ENCODE assay signal across 7 mouse cellular contexts in the genomic region with DNA sequence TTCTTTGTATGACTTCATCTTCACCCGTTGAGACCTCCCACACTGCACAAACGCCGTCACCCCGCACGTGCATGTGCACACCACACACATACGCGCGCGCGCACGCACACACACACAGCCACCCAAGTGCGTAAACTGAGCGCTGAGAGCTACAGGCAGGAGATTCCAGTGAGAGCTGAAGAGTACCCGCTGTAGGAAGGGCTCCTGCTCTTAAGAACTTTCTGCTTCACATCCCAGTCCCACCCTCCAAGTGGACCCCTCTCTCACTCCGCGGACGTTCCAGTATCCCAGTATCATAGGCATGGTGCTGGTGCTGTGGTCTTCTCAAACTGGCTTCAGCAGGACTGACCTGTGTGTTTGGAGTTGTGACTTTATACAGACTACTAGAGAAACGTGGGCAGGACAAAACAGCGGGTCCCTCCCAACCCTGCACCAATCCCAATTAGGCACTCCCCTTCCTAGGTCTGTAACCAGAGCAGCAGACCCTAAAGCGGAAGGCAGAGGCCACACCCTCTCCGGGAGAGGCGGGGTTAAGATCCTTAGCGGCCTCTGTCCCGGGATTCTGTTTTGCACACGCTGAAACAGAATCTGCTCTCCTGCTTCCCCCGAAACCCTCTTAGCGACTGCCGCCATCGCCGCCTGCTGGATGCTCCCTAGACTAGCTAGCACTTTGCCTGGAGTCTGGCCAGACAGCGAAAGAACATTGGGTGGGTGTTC. TPM values are rescaled to one million over a fixed set of nuclear protein-coding genes. Genes with fewer than 3 reads are reported as not detected.
DNase-seq lines count a peak whose midpoint lies in the region; ATAC-seq and TF ChIP-seq lines count a peak whose summit lies in the region.

A gene (minus strand): TSS at position 501 of the 717 bp plus-strand sequence.

- peak within 1 kb of the TSS; percentile 75 for H3K4me2 ChIP-seq in embryonic facial prominence, embryonic 14.5 days (ENCODE audit: low read depth, low read length)
- peak within 1 kb of the TSS; percentile 82 for H3K4me2 ChIP-seq in limb, embryonic 13.5 days (replicated peaks)
- H3K4me2 ChIP-seq in midbrain, embryonic 16.5 days (ENCODE audit: low read length): peak within 1 kb of the TSS; percentile 63

- WGBS in embryonic facial prominence, embryonic 14.5 days: 0% methylated on average over 29 of the region's 31 CpGs
- under 1% methylated on average over 31 of the region's 31 CpGs for WGBS in heart, adult 2 months
- WGBS in limb, embryonic 13.5 days: under 1% methylated on average over 31 of the region's 31 CpGs
- under 1% methylated on average over 31 of the region's 31 CpGs for WGBS in midbrain, embryonic 16.5 days

- H3K36me3 ChIP-seq in embryonic facial prominence, embryonic 14.5 days (ENCODE audit: control insufficient read depth, insufficient read depth, low read length): no peaks in the 10 kb centered on the region
- peaks cover 12% of the 10 kb centered on the region; the same call in 1 of the 2 replicates for H3K36me3 ChIP-seq in heart, adult 2 months (ENCODE audit: control insufficient read depth, insufficient read depth, low read length)
- no peaks in the 10 kb centered on the region for H3K36me3 ChIP-seq in limb, embryonic 13.5 days
- H3K36me3 ChIP-seq in midbrain, embryonic 16.5 days (ENCODE audit: control insufficient read depth, insufficient read depth, low read length): no peaks in the 10 kb centered on the region

- intact Hi-C loops in heart, adult 2 months (cut with DNase I): loop anchor here (1.0 to 10.0 kb wide), 6 partner anchors 27 to 253 kb away; a partner anchor contains a TSS

- peak within 1 kb of the TSS; percentile 93 for H3K27ac ChIP-seq in embryonic facial prominence, embryonic 14.5 days (replicated peaks; ENCODE audit: low read depth, low read length)
- H3K27ac ChIP-seq in heart, adult 2 months: peak within 1 kb of the TSS; percentile 95
- peak within 1 kb of the TSS; percentile 87 for H3K27ac ChIP-seq in limb, embryonic 13.5 days
- peak within 1 kb of the TSS; percentile 76 for H3K27ac ChIP-seq in midbrain, embryonic 16.5 days (ENCODE audit: low read length)

- TF ChIP-seq CTCF in heart, adult 2 months (IDR thresholded peaks at IDR 0.05): peak; percentile 97

- DNase-seq in adrenal gland, postnatal 36 days: peak; percentile 94 to 96
- DNase-seq in embryonic facial prominence, embryonic 14.5 days (ENCODE audit: low spot score): peak; percentile 99
- DNase-seq in heart, adult 2 months: peak; percentile 95 to 98
- peak; percentile 98 to 99 for DNase-seq in kidney, adult 8-10 months
- peak; percentile 48 to 79 for DNase-seq in spleen, postnatal 10 days (ENCODE audit: low spot score in 2 of 2)

- TF ChIP-seq EP300 in heart, adult 2 months (IDR thresholded peaks at IDR 0.05; ENCODE audit: insufficient read depth, low read depth, low read length): peak; percentile 94; the same call in 1 of the 2 replicates

- no peaks in the 10 kb centered on the region for H3K27me3 ChIP-seq in embryonic facial prominence, embryonic 14.5 days (replicated peaks; ENCODE audit: control insufficient read depth, insufficient read depth, low read length)
- no peaks in the 10 kb centered on the region for H3K27me3 ChIP-seq in heart, adult 2 months (ENCODE audit: control insufficient read depth, insufficient read depth, low read length)
- no peaks in the 10 kb centered on the region for H3K27me3 ChIP-seq in limb, embryonic 13.5 days
- H3K27me3 ChIP-seq in midbrain, embryonic 16.5 days (ENCODE audit: control insufficient read depth, insufficient read depth, low read depth, low read length): no peaks in the 10 kb centered on the region

- peak; percentile 99 for ATAC-seq in embryonic facial prominence, embryonic 14.5 days (ENCODE audit: low read depth)
- peak; percentile 99 for ATAC-seq in limb, embryonic 13.5 days (ENCODE audit: low FRiP score, low read depth)
- ATAC-seq in midbrain, embryonic 16.5 days: peak; percentile 92

- peak within 1 kb of the TSS; percentile 42 for H3K4me3 ChIP-seq in embryonic facial prominence, embryonic 14.5 days (ENCODE audit: low read depth, low read length)
- peak within 1 kb of the TSS; percentile 63 for H3K4me3 ChIP-seq in heart, adult 2 months
- peak within 1 kb of the TSS; percentile 48 for H3K4me3 ChIP-seq in limb, embryonic 13.5 days
- peak within 1 kb of the TSS; percentile 47 for H3K4me3 ChIP-seq in midbrain, embryonic 16.5 days (ENCODE audit: low read depth, low read length)

- H3K9ac ChIP-seq in embryonic facial prominence, embryonic 14.5 days (ENCODE audit: low read depth, low read length): peak within 1 kb of the TSS; percentile 59
- peak within 1 kb of the TSS; percentile 72 for H3K9ac ChIP-seq in heart, adult 2 months (ENCODE audit: low read depth, low read length)
- H3K9ac ChIP-seq in limb, embryonic 13.5 days: peak within 1 kb of the TSS; percentile 63
- peak within 1 kb of the TSS; percentile 61 for H3K9ac ChIP-seq in midbrain, embryonic 16.5 days (ENCODE audit: low read depth, low read length)

- H3K79me2 ChIP-seq in heart, adult 2 months (replicated peaks; ENCODE audit: control insufficient read depth, insufficient read depth, low read length): no peaks in the 10 kb centered on the region

- no peaks in the 10 kb centered on the region for H3K9me3 ChIP-seq in embryonic facial prominence, embryonic 14.5 days (ENCODE audit: control insufficient read depth, low read length)
- H3K9me3 ChIP-seq in limb, embryonic 13.5 days: no peaks in the 10 kb centered on the region
- no peaks in the 10 kb centered on the region for H3K9me3 ChIP-seq in midbrain, embryonic 16.5 days (replicated peaks; ENCODE audit: control insufficient read depth, low read length, poor library complexity, severe bottlenecking)

- H3K4me1 ChIP-seq in embryonic facial prominence, embryonic 14.5 days (ENCODE audit: control insufficient read depth, insufficient read depth, low read length): peaks cover 8% of the 10 kb centered on the region
- peaks cover 18% of the 10 kb centered on the region for H3K4me1 ChIP-seq in heart, adult 2 months (ENCODE audit: control insufficient read depth, insufficient read depth, low read length)
- H3K4me1 ChIP-seq in limb, embryonic 13.5 days: peaks cover 14% of the 10 kb centered on the region
- peaks cover 18% of the 10 kb centered on the region for H3K4me1 ChIP-seq in midbrain, embryonic 16.5 days (ENCODE audit: control insufficient read depth, insufficient read depth, low read length)

- peak; percentile 100 for TF ChIP-seq POLR2A in heart, adult 2 months (IDR thresholded peaks at IDR 0.05; ENCODE audit: insufficient read depth, low read depth, low read length)

RNA-seq across cellular contexts. Expression of the gene that starts here (rescaled TPM):
- total RNA-seq in adrenal gland, postnatal 36 days (2021): 100 to 1,000 TPM; 325 to 425 TPM
- polyA plus RNA-seq in embryonic facial prominence, embryonic 14.5 days (2014; fragmentation: Nextera tagmentation; extraction: Ambion mirVana): 223 and 225 TPM in 2 replicates
- 100 to 1,000 TPM; 334 to 410 TPM for total RNA-seq in heart, adult 2 months (2021)
- polyA plus RNA-seq in heart, adult 2 months (2012; rRNA removed): 602 and 658 TPM in 2 replicates
- polyA plus RNA-seq in limb, embryonic 13.5 days (2015; fragmentation: Nextera tagmentation; extraction: Ambion mirVana): 42.7 and 54.9 TPM in 2 replicates
- 86.7 and 139 TPM in 2 replicates for polyA plus RNA-seq in midbrain, embryonic 16.5 days (2015; fragmentation: Nextera tagmentation; extraction: Ambion mirVana)

Comparison
In these comparisons a context has a peak if more than half of its experiments do, and no peak if none do; other contexts are left out.
1. Peak in every context shown above with its lines: DNase-seq, ATAC-seq, H3K4me3 ChIP-seq and H3K27ac ChIP-seq.